Mouse (Mus musculus) MEL (cell line): ENCODE results near the gene Fhad1. TPM values are rescaled to one million over a fixed set of nuclear protein-coding genes. Genes with fewer than 3 reads are reported as not detected.

ENCODE experiments used
- DNase-seq: peaks from one replicate; pipeline ENCODE4 v3.0.0; 2011; ENCODE audit warnings: low read depth, low spot score
- H3K27ac ChIP-seq: 2 replicates; pipeline ENCODE4 v1.5.1; 2012; ENCODE audit warnings: low read depth, mild to moderate bottlenecking, control low read depth, low read length, moderate library complexity; ENCODE audit not compliant: control insufficient read depth
- H3K27me3 ChIP-seq, 2 experiments: fragments of 150-350 bp in 1 of 2; sonication (generic) in 1 of 2; 2 replicates each; pipeline ENCODE4 v1.6.1; 2012; ENCODE audit warnings: low read length in 2 of 2, mild to moderate bottlenecking in 2 of 2, improper control_type of control experiment in 1 of 2, moderate library complexity in 1 of 2; ENCODE audit not compliant: insufficient read depth in 2 of 2, control insufficient read depth in 1 of 2
- H3K36me3 ChIP-seq, 2 experiments: 2 replicates each; pipeline ENCODE4 v1.6.1; 2012 to 2014; ENCODE audit warnings: low read length in 2 of 2, improper control_type of control experiment in 1 of 2, inconsistent platforms in 1 of 2, mild to moderate bottlenecking in 1 of 2; ENCODE audit not compliant: insufficient read depth in 2 of 2, control insufficient read depth in 1 of 2
- H3K4me1 ChIP-seq, 2 experiments: fragments of 150-350 bp in 1 of 2; sonication (generic) in 1 of 2; 2 replicates each; pipeline ENCODE4 v1.6.1; 2012; ENCODE audit warnings: low read length in 2 of 2, improper control_type of control experiment in 1 of 2, mild to moderate bottlenecking in 1 of 2; ENCODE audit not compliant: insufficient read depth in 2 of 2, control insufficient read depth in 1 of 2
- H3K4me3 ChIP-seq, 2 experiments: fragments of 150-350 bp in 1 of 2; sonication (generic) in 1 of 2; 2 replicates each; pipeline ENCODE4 v1.5.1; 2012; ENCODE audit warnings: low read depth in 2 of 2, low read length in 2 of 2, mild to moderate bottlenecking in 2 of 2, moderate library complexity in 2 of 2, control low read depth in 1 of 2, improper control_type of control experiment in 1 of 2; ENCODE audit not compliant: control insufficient read depth in 1 of 2, insufficient read depth in 1 of 2
- H3K79me2 ChIP-seq: 2 replicates; pipeline ENCODE4 v1.6.1; 2012; ENCODE audit warnings: mild to moderate bottlenecking, low read length, moderate library complexity; ENCODE audit not compliant: control insufficient read depth, poor library complexity, insufficient read depth
- H3K9ac ChIP-seq: 2 replicates; pipeline ENCODE4 v1.6.1; 2012; ENCODE audit warnings: low read depth, mild to moderate bottlenecking, control low read depth, low read length, moderate library complexity; ENCODE audit not compliant: control insufficient read depth, poor library complexity, severe bottlenecking
- H3K9me3 ChIP-seq: fragments of 150-350 bp; sonication (generic); replicated peaks from 2 replicates; pipeline ENCODE4 v1.6.1; 2012; ENCODE audit warnings: mild to moderate bottlenecking, low read length, improper control_type of control experiment, moderate library complexity; ENCODE audit not compliant: insufficient read depth
- BHLHE40 ChIP-seq: IDR thresholded peaks from 2 replicates; pipeline ENCODE4 v1.6.1; 2012; ENCODE audit warnings: low read depth, mild to moderate bottlenecking, inconsistent platforms, low read length, improper control_type of control experiment, borderline replicate concordance
- CHD1 ChIP-seq: IDR thresholded peaks from 2 replicates; pipeline ENCODE4 v1.6.1; 2012; ENCODE audit warnings: low read depth, mild to moderate bottlenecking, inconsistent platforms, low read length, improper control_type of control experiment
- CHD2 ChIP-seq: IDR thresholded peaks from 2 replicates; pipeline ENCODE4 v1.6.1; 2011; ENCODE audit warnings: low read length, improper control_type of control experiment
- ELF1 ChIP-seq: IDR thresholded peaks from 2 replicates; pipeline ENCODE4 v1.6.1; 2014; ENCODE audit warnings: low read depth, mild to moderate bottlenecking, inconsistent platforms, low read length, improper control_type of control experiment, moderate library complexity
- EP300 ChIP-seq, 2 experiments: IDR thresholded peaks; 2 replicates each; pipeline ENCODE4 v1.6.1; 2011; ENCODE audit warnings: improper control_type of control experiment in 2 of 2, low read length in 2 of 2, low read depth in 1 of 2, mild to moderate bottlenecking in 1 of 2
- GATA1 ChIP-seq: IDR thresholded peaks from 2 replicates; pipeline ENCODE4 v1.6.1; 2011; ENCODE audit warnings: low read depth, low read length, improper control_type of control experiment
- HCFC1 ChIP-seq: IDR thresholded peaks from 2 replicates; pipeline ENCODE4 v1.6.1; 2012; ENCODE audit warnings: low read depth, mild to moderate bottlenecking, inconsistent platforms, low read length, improper control_type of control experiment, moderate library complexity
- MAZ ChIP-seq: IDR thresholded peaks from 2 replicates; pipeline ENCODE4 v1.6.1; 2012; ENCODE audit warnings: low read depth, mild to moderate bottlenecking, inconsistent platforms, low read length, improper control_type of control experiment
- MEF2A ChIP-seq: IDR thresholded peaks from 2 replicates; pipeline ENCODE4 v1.6.1; 2014; ENCODE audit warnings: low read depth, mild to moderate bottlenecking, inconsistent platforms, low read length, improper control_type of control experiment; ENCODE audit not compliant: poor library complexity, insufficient replicate concordance, severe bottlenecking; ENCODE audit errors: extremely low read depth
- MYB ChIP-seq: IDR thresholded peaks from 2 replicates; pipeline ENCODE4 v1.6.1; 2011; ENCODE audit warnings: mild to moderate bottlenecking, low read depth, low read length, improper control_type of control experiment
- NELFE ChIP-seq: IDR thresholded peaks from 2 replicates; pipeline ENCODE4 v1.6.1; 2011; ENCODE audit warnings: low read depth, low read length, improper control_type of control experiment
- NRF1 ChIP-seq: IDR thresholded peaks from 2 replicates; pipeline ENCODE4 v1.6.1; 2014; ENCODE audit warnings: low read depth, mild to moderate bottlenecking, inconsistent platforms, low read length, improper control_type of control experiment, moderate library complexity; ENCODE audit not compliant: poor library complexity, insufficient read depth, severe bottlenecking
- RAD21 ChIP-seq: IDR thresholded peaks from 2 replicates; pipeline ENCODE4 v1.6.1; 2011; ENCODE audit warnings: mild to moderate bottlenecking, low read depth, low read length, improper control_type of control experiment
- SIN3A ChIP-seq: IDR thresholded peaks from 2 replicates; pipeline ENCODE4 v1.6.1; 2012; ENCODE audit warnings: low read length, improper control_type of control experiment, inconsistent platforms
- TAL1 ChIP-seq: IDR thresholded peaks from 2 replicates; pipeline ENCODE4 v1.6.1; 2012; ENCODE audit warnings: mild to moderate bottlenecking, inconsistent platforms, low read length, moderate library complexity, mixed read lengths
- TCF12 ChIP-seq: IDR thresholded peaks from 2 replicates; pipeline ENCODE4 v1.6.1; 2014; ENCODE audit warnings: low read depth, mild to moderate bottlenecking, inconsistent platforms, low read length, improper control_type of control experiment, moderate library complexity
- UBTF ChIP-seq: IDR thresholded peaks from 2 replicates; pipeline ENCODE4 v1.6.1; 2012; ENCODE audit warnings: low read depth, mild to moderate bottlenecking, inconsistent platforms, low read length, improper control_type of control experiment, moderate library complexity, borderline replicate concordance; ENCODE audit not compliant: insufficient read depth
- ZKSCAN1 ChIP-seq: IDR thresholded peaks from 2 replicates; pipeline ENCODE4 v1.6.1; 2012; ENCODE audit warnings: low read depth, mild to moderate bottlenecking, inconsistent platforms, low read length, improper control_type of control experiment, moderate library complexity
- ZNF384 ChIP-seq: IDR thresholded peaks from 2 replicates; pipeline ENCODE4 v1.6.1; 2012; ENCODE audit warnings: low read depth, mild to moderate bottlenecking, inconsistent platforms, low read length, improper control_type of control experiment
- polyA plus RNA-seq, 2 experiments: library from polyadenylated mRNA; stranded (reverse) in 1 of 2; unstranded in 1 of 2; fragments of >175 nt in 1 of 2; fragments of >200 nt in 1 of 2; gene quantifications; 2 replicates each; pipeline versions ENCODE4 v1.2.1 to v1.2.4; 2012; ENCODE audit warnings: low replicate concordance in 2 of 2, low read depth in 1 of 2; ENCODE audit not compliant: insufficient read length in 2 of 2, insufficient read depth in 1 of 2, missing spikeins in 1 of 2
- total RNA-seq: library from RNA; depleted of rRNA; stranded (reverse); fragments of 300-350 nt; gene quantifications from 2 replicates; pipeline ENCODE4 v1.2.3, GENCODE M21; 2012

Gene Fhad1
- total and polyA plus RNA-seq, 3 experiments = not detected

DNA sequence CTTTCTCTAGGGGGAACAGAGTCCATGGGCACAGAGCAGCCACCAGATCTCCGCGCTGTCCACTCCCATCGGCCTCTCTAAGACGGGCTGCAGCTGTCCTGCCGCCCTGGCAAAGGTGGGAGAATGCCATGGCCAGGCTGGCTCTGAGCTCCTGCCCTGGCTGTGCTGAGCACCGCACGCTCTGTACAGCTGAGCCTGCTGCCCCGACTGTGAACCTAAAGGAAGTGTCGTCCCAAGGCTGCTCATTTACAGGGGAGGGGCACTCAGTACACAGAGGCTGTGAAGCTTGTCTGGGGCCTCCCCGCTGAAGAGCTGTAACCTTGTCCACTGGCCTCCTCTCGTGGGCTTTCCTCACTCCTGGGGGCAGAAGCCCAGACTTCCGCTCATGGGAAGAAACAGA lies 29.6 kb upstream of the Fhad1 start:
- Histone ChIP-seq H3K36me3 (no peaks in the 10 kb centered on the region), H3K79me2 (no peaks in the 10 kb centered on the region; the same call in 1 of the 2 replicates), H3K9me3 (no peaks in the 10 kb centered on the region), H3K4me1 (no peaks in the 10 kb centered on the region), H3K9ac (no peak overlapping the region), H3K27ac (no peak overlapping the region), H3K4me3 (no peak overlapping the region), H3K27me3 (no peaks in the 10 kb centered on the region)
- TF ChIP-seq UBTF = no peak
- DNase-seq = no peak

DNA sequence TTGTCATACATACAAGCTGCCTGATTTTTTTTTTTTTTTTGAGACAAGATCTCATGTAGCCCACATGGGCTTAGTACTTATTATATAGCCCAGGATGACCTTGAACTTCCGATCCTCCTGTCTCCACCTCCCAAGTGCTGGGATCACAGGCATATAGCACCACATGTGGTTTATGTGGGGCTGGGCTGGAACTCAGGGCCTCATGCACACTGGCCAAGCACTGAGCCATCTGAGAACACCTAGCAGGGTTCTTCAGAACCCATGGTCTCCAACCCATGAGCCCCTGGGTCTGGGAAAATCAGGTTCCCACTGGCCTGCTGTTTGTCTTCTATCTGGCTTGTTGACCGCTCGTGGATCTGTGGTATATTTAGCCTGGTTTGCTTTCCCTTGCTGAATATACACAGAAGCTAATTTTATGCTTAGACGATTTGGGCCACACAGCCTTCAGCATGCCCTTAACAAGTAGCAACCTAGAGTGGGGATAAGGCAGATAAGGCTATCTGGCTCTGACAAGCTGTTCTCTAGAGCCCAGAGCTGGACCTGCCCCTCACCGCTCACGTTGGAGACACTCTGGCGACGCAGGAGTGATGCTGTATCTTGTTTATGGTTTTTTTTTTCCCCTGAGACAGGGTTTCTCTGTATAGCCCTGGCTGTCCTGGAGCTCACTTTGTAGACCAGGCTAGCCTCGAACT lies 24.9 kb upstream of the Fhad1 start:
- Histone ChIP-seq H3K27ac (no peak overlapping the region), H3K27me3 (no peaks in the 10 kb centered on the region), H3K9ac (no peak overlapping the region), H3K9me3 (no peaks in the 10 kb centered on the region), H3K79me2 (no peaks in the 10 kb centered on the region; the same call in 1 of the 2 replicates), H3K4me3 (no peak overlapping the region), H3K36me3 (no peaks in the 10 kb centered on the region), H3K4me1 (no peaks in the 10 kb centered on the region)
- no peak for TF ChIP-seq ZKSCAN1
- TF ChIP-seq ELF1 = no peak
- no peak for TF ChIP-seq TCF12
- TF ChIP-seq NELFE = no peak
- no peak for TF ChIP-seq MAZ
- TF ChIP-seq CHD1 = no peak
- TF ChIP-seq CHD2 = no peak
- TF ChIP-seq MYB = no peak
- TF ChIP-seq GATA1 = no peak
- no peak for TF ChIP-seq MEF2A
- TF ChIP-seq RAD21 = no peak
- TF ChIP-seq NRF1 = no peak
- no peak for TF ChIP-seq EP300 (IDR thresholded peaks at IDR 0.05; ENCODE audit: low read depth in 1 of 2, low read length in 2 of 2)
- TF ChIP-seq ZNF384 = no peak
- no peak for TF ChIP-seq SIN3A
- no peak for TF ChIP-seq TAL1
- no peak for TF ChIP-seq BHLHE40
- no peak for TF ChIP-seq HCFC1
- DNase-seq = no peak
